Mouse (Mus musculus) CD4-positive, CD25-positive, alpha-beta regulatory T cell, adult 2 months (primary cell): Measurements from ENCODE around the gene Rgs3.

Experiments
- DNase-seq: peaks from one replicate; pipeline ENCODE4 v3.0.0-alpha.2; 2012; ENCODE audit warnings: low read depth, low spot score

Rgs3 gene

GRCm38 (mm10) chr4:62741601-62742000 is 182.0 kb downstream of the Rgs3 start:
- DNase-seq, result no peak

GRCm38 (mm10) chr4:62742885-62743760 is 183.5 kb downstream of the Rgs3 start:
- DNase-seq, result no peak

GRCm38 (mm10) chr4:62744534-62744956 is 184.9 kb downstream of the Rgs3 start:
- DNase-seq, result no peak

GRCm38 (mm10) chr4:62744985-62745638 is 185.5 kb downstream of the Rgs3 start:
- DNase-seq, result no peak
